Mouse (Mus musculus) urinary bladder, adult 18-20 months (tissue): ENCODE measurements around the gene Dynll1.
"Not testable (repeated sequence)": the region's sequence is repeated elsewhere in the genome, so short reads cannot be mapped to it uniquely, and the experiment has no call there.

Source experiments
- DNase-seq, 2 experiments: peaks; one replicate each; pipeline ENCODE4 v3.0.0; 2022; ENCODE audit warnings: low spot score in 2 of 2, mixed read lengths in 2 of 2

Gene Dynll1

DNA sequence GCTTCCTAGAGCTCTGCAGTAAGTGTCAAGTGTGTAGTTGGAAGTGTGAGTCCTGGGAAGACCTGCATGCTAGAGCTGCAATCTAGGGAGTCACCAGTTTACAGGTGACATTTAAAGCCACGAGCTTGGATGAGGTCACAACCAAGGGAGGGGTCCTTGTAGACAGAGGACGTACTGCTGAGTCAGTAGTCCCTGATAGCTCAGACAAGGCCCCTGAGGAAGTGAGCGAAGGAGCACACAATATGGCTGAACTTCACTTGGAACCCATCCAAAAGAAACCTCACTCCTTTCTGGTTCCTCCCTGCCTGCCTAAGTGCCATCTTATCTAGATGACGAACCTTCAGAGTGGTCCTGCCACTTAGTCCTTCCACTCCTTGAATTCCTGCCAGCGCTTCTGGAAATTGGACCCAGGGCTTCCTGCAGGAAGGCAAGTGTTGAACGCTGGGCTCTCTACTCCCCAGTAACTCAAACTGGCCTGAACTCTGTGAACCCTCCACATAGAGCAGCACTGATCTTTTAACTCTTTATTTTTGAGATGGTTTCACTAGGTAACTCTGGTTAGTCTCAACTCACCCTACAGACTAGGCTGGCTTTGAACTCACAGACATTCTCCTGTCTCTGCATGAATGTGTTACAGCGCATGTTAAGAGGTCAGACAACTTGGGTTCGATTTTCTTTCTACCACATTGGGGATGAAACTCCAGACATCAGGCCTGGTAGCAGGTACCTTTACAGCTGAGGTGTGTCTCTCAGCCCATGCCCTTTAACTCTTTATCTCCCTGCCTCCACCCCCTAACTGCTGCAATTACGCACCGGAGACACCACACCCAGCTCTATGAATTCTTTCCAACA is 12.2 kb upstream of the Dynll1 start:
- DNase-seq, result no peak

DNA sequence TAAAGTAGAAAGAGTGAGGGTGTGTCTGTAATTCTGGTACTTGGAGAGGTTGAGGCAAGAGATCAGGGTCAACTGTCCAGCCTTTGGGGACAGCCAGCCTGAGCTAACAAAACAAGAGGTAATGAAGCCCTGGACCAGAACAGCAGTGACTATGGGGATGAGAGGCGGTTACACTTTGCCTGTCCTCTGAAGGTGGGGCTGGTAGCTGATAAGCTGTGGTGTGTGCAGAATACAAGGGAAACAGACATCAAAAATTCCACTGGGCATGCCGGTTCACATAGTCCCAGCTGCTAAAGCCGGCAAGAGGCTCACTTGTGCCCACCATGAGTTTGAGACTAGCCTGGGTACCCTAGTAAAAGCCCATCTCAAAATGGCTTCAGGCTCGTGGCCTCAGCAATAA is 11.6 kb upstream of the Dynll1 start:
- no peak for DNase-seq

DNA sequence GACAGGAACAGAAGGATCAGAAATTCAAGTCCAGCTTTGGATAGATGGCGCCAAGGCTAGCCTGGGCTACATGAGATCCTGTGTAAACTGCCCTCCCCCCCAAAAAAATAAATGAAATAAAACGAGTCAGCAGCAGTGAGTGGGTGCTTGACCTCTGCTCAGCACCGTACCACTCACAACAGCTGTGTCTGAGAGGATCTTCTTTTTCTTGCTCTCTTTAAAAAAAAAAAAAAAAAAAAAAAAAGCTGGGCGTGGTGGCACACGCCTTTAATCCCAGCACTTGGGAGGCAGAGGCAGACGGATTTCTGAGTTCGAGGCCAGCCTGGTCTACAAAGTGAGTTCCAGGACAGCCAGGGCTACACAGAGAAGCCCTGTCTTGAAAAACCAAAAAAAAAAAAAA is 1.4 kb upstream of the Dynll1 start:
- not testable (repeated sequence) for DNase-seq

DNA sequence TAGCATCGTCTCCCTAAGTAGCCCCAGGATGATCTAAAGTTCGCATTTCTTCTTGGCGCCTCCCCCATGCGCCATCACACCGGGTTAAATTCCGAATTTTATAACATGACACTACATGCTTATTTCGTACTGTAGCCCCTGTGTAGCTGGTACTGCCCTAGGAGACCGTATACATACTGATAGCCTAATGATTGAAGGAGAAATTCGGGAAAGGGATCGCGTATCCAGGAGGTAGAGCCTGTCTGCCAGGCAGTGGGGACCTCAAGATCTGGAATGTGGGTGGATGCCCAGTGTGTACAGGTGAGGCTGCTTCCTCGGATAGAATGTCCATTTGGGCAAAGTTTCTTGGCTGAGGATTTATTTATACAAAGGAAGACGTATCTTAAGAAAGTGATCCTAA is 816 bp upstream of the Dynll1 start:
- no peak for DNase-seq

- peak; percentile 37 to 58 for DNase-seq
Measured at GRCm38 (mm10) chr5:115300035-115300744, 609 bp downstream of the Dynll1 start.

GRCm38 (mm10) chr5:115296347-115296746 is 4.5 kb downstream of the Dynll1 start:
- no peak for DNase-seq

DNA sequence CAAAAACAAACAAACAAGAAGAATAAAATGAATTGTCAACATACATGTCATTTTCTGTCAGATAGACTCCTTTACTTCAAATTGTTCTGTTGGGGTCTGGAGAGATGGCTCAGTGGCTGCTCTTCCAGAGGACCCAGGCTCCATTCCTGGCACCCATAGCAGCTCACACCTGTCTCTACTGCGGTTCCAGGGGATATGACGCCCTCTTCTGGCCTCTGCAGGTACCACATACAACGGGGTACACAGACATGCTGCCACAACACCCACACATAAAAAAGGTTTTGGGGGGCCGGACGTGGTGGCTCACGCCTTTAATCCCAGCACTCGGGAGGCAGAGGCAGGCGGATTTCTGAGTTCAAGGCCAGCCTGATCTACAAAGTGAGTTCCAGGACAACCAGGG is 6.6 kb downstream of the Dynll1 start:
- no peak for DNase-seq

DNA sequence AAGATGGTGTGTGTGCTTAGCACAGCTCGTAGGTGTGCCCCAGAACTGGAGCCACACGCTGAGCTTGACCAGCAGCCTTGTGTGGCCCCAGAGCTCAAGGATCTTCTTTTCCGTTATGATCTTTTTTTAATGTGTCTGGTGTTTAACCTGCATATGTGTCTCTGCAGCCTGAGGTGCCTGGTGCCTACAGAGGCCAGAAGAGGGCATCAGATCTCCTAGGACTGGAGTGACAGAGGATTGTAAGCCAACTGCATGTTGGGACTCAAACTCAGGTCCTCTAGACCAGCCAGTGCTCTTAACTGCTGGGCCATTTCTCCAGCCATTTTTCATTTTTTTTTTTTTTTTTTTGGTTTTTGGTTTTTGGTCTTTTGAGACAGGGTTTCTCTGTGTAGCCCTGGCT is 16.1 kb downstream of the Dynll1 start:
- DNase-seq, result no peak

- DNase-seq, result no peak
Measured at GRCm38 (mm10) chr5:115280050-115280687, 20.6 kb downstream of the Dynll1 start.

DNA sequence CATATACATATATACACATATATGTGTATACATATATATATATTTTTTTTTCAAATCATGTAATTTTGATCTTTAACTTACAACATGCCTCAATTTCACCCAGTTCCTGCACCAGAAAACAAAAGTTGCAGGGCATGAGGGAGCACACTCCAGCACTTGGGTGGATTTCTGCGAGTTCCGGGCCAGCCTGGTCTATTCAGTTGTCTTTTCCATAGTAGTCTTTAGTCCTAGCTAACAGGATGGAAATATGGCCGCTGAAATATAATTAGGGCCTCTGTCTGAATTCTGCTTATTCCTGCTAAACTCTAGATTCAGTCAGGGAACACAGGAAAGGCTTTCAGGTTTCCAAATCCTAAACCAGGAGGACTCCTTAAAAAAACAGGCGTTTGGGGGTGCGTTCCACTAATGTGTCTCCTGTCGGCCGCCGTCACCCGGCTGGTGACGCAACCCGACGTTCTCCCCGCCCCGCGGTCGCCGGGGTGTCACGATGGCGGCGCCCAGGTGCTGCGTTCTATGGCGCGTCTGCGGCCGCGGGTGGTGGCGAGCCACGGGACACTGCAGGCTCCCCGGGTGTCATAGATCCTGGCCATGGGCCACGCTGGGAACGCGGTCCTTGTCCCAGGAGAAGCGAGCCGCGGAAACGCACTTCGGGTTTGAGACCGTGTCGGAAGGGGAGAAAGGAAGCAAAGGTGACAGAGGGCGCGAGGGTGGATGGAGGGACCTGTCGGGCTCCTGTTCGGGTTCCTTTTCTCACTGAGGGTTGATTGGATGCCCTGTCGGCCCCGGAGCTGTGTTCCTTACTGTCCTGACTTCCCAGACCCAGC is 21.4 kb downstream of the Dynll1 start, which contains the start of gene Coq5:
Coq5 (plus strand) TSS at position 441 of the 824 bp plus-strand sequence.
- DNase-seq, result peak; percentile 79 to 92

GRCm38 (mm10) chr5:115278785-115279184 is 22.0 kb downstream of the Dynll1 start:
- no peak for DNase-seq

DNA sequence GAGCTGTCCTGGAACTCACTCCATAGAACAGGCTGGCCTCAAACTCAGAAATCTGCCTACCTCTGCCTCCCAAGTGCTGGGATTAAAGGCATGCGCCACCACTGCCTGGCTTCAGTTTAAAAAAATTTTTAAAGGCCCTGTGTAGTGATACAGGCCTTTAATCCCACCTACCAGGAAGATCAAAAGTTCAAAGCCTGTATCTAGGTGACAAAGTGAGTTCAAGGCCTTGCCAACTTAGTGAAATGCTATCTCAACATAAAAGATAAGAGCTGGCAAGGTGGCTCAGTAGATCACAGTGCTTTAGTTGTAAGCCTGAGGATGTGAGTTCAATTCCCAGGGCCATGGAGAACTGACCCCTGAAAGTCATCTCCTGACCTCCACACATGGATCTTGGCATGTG is 22.7 kb downstream of the Dynll1 start:
- DNase-seq, result no peak

GRCm38 (mm10) chr5:115275998-115276397 is 24.8 kb downstream of the Dynll1 start:
- DNase-seq, result no peak

DNA sequence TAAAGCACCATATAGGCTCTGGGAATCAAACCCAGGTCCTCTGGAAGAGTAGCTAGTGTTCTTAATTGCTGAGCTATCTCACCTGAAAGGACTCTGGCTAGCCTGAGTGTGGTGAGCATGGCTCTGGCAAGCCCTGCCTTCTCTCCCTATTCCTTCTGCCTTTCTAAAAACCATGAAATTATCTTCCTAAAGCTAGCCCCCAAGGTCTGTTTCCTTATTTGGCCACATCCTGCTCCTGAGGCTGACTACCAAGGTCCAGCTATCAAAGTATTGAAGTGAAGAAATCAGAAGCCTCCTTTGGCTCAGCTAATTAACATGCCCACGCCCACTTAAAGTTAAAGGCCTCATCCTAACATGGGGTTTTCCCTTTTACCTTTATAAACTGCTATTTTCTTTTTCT is 26.0 kb downstream of the Dynll1 start:
- no peak for DNase-seq

DNA sequence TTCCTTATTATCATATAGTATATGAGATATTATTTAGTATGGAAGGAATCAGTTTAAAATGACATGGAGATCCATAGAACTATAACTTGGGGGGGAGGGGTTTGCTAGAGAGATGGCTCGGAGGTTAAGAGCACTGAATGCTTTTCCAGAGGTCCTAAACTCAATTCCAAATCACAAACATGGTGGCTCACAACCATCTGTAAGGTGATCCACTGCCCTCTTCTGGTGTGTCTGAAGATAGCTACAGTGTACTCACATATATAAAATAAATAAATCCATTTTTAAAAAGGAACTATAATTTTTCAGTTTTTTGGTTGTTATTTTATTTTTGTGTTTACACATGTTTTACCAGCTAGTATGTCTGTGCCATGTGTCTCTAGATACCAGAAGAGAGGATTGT is 26.4 kb downstream of the Dynll1 start:
- no peak for DNase-seq

DNA sequence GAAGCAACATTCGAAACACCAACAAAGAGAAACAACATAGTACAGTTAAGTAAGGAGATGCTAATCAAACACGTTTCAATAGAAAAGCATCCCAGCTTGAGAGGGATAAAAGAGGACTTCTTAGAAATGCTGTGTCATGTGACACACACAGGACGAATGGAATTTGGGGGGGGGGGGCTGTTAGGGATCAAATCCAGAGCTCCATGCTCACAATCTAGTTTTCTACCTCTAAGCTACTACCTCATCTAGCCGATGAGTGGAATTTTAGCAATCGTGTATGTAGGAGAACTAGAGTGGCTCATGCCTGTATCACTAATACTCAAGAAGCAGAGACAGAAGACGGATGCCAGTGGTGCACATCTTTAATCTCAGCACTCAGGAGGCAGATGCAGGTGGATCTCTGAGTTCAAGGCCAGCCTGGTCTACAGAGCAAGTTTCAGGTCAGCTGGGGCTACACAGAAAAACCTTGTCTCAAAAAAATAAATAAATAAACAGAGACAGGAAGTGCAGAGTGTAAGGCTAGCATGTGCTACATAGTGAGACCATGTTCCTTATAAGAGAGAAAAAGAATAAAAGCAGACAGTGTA is 27.2 kb downstream of the Dynll1 start:
- DNase-seq, result no peak

DNA sequence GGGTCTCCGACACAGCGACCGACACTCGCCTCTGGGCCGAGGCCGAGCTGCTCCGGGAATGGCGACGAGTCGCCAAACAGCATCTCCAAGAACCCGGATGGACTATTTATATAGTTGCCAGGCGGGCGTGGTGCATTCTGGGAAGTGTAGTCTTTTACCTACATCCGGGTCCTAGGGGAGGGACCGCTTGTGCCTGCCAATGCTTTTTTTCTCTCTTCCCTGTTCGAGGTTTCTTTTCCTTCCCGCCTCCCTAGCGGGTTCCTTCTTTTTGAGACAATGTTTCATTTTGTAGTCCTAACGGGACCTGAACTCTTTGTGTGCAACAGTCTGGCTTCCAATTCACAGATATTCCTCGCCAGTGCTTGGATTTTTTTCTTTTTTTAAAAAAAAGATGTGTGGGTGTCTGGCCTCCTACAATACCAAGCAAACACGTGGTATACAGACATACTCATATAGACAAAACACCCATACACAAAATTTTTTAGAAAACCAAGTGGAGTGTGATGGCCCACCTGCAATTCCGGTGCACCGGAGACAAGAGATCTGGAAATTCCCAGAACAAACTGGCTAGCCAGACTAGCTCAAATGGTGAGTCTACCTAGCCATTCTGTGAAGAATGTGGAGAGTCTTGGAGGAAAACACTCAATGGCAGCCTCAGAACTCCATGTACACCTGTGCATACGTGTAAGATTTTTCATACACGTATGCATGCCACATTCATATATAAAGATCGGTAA is 27.8 kb downstream of the Dynll1 start, which contains the start of gene Rnf10:
Rnf10 (minus strand) TSS at position 87 of the 737 bp plus-strand sequence.
- peak; percentile 97 to 99 for DNase-seq

DNA sequence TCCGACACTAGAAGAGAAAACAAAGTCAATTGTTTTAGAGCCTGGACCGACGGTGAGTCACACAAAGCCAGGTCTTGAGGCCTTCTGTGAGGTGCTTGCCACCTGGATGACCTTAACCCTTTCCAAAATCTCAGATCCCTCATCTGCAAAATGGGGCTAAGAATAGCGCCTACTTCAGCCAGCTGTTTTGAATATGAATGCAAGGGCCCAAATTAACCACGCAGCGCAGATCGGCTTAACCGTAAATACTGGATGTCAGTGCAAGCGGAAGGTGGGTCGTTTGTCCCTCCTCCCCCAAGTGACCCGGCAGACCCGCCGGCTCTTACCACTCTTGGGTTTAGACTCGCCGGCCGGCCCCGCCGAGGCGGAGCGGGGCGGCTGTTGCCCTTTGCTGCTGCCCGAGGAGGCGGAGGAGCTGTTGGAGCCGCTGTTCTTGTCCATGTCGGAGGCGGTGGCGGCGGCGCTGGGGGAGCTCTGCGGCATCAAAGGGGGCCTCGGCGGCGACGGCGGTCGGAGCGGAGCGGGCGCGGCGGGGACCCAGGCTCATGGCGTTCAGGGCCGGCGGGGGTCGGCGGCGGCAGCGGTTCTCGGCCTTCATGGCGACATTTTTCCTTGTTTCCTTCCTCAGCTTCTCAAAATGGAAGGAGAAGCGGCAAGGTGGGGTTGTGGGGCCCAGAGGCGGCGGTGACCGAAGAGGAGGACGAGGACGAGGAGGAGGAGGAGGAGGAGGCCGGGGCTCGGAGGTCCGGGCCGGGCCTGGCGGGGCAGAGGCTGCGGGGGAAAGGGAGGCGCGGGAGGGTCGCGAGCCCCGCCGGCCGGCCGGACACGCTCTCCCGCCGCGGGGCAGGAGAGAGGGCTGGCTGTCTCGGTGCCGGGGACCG is 28.6 kb downstream of the Dynll1 start:
- peak in 1 of 2 experiments; percentile 46 for DNase-seq

DNA sequence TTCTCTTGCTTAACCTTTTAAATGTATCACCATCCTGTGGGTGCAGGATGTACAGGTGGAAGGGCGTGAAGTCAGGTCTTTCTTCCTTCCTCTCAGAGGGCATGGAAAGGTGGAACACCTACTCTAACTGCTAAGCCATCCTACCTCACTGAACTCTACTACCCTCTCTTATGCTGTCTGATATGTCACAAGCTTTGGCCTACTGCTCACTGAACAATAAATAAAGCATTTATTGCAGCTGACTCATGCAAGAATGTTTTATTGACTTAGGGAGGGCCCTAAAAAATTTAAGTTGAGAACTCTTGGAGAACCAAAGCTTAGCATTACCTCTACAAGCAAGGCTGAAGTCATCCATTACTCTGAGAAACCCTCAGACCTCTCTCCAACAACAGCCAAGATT is 30.8 kb downstream of the Dynll1 start:
- no peak for DNase-seq
